Mouse (Mus musculus) gastrocnemius, postnatal 10 days (tissue): ENCODE data around the gene Rps16. TPM values are rescaled to one million over a fixed set of nuclear protein-coding genes. Genes with fewer than 3 reads are reported as not detected.

Experiments used
- DNase-seq: peaks from one replicate; pipeline ENCODE4 v3.0.0; 2021; ENCODE audit warnings: mixed read lengths
- total RNA-seq, 2 experiments: library from RNA; stranded (reverse); gene quantifications; 2 replicates each; pipeline ENCODE4 v1.2.3; 2021

Gene Rps16
- total RNA-seq, 2 experiments from 2014 or later = 757 to 807 TPM

DNA sequence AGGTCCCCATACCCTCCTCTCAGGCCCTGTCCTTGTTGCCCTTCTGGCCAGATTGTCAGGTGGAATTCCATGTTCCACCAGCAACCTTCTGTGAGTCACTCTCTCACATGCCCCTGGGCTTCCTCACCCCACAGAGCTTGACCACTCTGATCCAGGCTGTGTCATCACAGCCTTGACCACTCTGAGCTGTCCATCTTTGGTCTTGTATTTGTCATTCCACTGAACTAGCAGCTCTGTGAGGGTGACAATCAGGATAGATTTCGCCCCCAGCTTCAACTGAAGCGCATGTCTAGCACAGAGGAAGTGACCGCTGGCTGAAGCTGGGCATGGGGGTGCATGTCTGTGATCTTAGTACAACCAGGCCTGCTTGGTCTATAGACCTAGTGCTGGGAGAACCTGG is 39.9 kb downstream of the Rps16 start:
- DNase-seq = no peak

DNA sequence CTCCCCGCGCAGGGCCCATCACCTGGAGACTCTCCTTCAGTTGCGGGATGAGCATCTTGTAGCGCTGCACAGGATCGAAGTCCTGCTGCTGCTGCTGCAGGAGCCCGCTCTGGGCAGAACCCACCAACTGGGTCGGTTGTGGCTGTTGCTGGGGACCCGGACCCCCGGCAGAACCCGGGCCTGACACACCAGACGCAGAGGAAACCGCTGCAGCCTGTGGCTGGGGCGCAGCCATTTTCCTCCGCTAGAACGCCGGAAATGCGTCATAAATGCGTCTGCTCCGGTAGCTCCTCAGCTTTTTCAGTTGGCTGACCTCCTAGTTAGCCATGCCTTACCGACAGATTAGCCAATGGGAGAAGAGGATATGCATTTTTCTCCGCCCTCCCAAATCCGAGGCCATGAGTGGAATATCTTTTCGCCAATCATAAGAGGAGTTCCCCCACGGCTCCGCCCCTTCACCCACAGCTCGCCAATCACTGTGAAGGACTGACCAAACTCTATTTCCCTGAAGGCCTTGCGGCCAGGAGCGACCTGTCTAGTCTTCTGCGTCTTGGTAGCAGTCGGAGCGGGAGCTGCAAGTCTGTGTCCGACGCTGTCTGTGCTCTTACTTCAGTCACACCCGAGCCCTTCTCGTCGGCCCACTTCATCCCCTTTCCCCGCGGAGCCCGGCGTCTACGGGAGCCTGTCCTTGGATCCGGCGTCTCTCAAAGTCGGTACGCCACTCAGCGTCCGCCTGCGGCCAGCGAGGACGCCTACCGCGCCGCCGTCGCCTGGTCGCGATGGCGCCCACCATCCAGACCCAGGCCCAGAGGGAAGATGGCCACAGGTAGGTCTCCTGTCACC is 42.2 kb downstream of the Rps16 start, which contains the start of the genes Med29 and Paf1:
Gene Med29 (minus strand): TSS at position 280 of the 843 bp plus-strand sequence.
Gene Paf1 (plus strand): TSS at position 523 of the 843 bp plus-strand sequence.
- peak; percentile 87 for DNase-seq

DNA sequence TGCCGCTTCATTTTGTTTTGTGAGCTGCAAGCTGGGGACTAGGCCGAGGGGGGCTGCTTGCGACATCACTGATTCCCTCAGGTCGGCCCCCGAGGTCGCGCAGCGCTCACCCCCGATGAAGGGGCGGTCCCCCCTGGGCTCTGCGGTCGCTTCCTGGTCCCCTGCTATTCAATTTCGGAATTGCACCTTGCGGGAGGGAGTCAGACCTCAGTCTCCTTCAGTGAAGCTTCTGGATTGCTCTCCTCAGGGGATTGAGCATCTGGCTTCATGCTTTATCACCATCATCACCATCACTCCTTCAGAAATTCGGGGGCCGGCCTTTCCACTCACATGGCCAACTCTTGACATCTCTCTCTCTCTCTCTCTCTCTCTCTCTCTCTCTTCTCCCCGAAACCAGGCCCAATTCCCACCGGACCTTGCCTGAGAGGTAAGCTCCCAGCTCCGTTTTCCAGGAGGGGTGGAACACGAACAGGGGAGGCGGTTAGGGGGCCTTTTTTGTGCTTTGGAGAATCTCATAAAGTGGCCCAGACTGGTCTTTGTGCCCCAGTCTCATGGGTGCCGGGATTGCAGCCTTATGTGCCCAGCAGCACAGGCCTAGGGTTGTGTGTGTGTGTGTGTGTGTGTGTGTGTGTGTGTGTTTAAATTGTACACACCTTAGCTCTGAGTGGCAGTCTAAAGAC is 43.0 kb downstream of the Rps16 start:
- DNase-seq = no peak

DNA sequence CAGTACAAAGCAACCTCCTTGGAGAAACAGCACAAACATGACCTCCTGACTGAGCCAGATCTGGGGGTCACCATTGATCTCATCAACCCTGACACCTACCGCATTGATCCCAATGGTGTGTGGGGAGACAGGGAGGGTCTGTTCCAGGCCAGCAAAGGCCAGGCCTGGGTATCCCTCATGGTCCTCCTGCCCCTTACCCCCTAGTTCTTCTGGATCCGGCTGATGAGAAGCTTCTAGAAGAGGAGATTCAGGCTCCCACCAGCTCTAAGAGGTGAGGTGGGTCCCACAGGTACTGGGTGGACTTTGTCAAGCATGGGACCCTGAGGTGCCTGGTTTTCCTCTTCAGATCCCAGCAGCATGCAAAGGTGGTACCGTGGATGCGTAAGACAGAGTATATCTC is 45.0 kb downstream of the Rps16 start:
- DNase-seq = no peak

DNA sequence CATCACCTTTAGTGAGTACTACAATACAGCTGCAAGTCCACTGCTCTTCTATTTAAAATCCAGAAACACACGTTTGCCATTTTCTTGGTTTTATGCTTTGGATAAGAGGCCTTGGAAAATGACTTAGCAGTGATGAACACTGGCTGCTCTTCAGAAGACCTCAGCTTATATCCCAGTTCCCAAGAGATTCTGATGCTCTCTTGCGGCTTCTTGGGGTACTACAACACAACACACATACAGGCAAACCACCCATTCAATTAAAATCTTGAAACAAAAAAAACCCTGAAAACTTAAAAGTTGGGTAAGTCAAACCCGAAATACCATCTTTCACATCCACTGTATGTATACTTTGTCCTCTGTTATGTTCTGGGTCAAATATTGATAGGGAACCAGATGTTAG is 47.5 kb downstream of the Rps16 start:
- no peak for DNase-seq

DNA sequence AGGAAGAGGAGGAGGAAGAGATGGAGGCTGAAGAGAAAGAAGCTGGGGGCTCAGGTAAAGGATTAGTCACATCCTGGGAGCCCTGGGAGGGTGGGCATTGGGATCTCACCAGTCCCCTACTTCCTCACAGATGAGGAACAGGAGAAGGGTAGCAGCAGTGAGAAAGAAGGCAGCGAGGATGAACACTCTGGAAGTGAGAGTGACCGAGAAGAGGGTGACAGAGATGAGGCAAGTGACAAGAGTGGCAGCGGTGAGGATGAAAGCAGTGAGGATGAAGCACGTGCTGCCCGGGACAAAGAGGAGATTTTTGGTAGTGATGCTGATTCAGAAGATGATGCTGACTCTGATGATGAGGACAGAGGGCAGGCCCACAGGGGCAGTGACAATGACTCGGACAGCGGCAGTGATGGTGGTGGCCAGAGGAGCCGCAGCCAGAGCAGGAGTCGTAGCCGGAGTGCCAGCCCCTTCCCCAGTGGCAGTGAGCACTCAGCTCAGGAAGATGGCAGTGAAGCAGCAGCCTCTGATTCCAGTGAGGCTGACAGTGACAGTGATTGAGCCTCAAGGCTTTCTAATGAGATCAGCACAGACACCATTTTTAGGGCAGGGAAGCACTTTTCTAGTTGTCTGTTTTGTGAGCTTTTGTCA is 48.4 kb downstream of the Rps16 start:
- DNase-seq = no peak

DNA sequence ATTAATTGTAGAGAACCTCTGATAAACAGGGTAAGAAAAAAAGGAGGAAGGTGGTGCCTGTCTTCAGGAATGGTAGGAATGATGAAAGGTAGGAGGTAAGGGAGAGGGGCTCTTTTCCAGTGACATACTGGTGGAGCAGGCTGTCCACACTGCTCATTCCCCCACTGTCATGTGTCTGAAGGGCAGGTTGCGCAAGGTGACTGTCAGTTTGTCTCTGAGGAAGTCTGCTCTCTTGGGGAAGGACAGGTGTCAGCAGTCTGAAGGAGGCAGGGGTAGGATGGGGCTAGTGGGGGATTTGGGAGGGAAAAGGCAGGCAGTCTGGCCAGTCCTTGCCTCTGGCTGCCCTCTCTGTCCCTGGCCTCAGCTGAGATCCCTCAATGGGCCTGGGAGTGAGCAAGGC is 50.6 kb downstream of the Rps16 start:
- DNase-seq = no peak

DNA sequence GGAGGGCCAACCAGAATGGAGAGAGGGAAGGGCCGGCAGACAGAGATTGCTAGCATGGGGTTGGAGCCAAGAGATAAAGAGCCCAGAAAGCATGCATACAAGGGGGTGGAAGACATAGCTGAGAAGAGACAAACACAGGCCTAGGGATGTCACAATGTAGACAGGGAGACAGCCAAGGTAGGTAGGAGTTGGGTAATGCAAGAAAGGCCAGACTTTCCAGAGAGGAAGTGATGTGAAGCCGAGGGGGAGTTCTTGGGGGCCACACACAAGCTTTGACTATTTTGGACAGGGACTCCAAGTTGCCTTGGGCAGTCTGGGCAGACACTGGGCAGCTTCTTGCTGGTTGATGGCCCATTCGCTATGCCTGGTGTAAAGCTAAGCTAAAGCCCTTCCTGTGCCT is 51.5 kb downstream of the Rps16 start:
- no peak for DNase-seq

Other genes starting within 250 kb of the Rps16 start
- gene 9530053A07Rik, start 221.2 kb upstream of the Rps16 start, total RNA-seq = not detected
- 10 to 100 TPM; 44.0 to 49.0 TPM for gene Fbl, start 180.9 kb upstream of the Rps16 start, total RNA-seq
- 100 to 1,000 TPM; 151 to 161 TPM for gene Dyrk1b, start 171.2 kb upstream of the Rps16 start, total RNA-seq
- gene Eid2, start 82.8 kb upstream of the Rps16 start, total RNA-seq = 10 to 100 TPM; 14.2 to 15.6 TPM
- gene Eid2b, start 72.9 kb upstream of the Rps16 start, total RNA-seq = 1 to 10 TPM; 7.7 to 8.6 TPM
- gene Selenov, start 59.5 kb upstream of the Rps16 start, total RNA-seq = not detected
- not detected for gene Dll3, start 48.4 kb upstream of the Rps16 start, total RNA-seq
- 10 to 100 TPM; 40.1 to 43.8 TPM for gene Timm50, start 38.6 kb upstream of the Rps16 start, total RNA-seq
- gene Supt5, start 11.9 kb upstream of the Rps16 start, total RNA-seq = 10 to 100 TPM; 65.5 to 67.0 TPM
- 10 to 100 TPM; 18.7 to 30.0 TPM for gene Plekhg2, start 21.9 kb downstream of the Rps16 start, total RNA-seq
- gene Zfp36, start 29.6 kb downstream of the Rps16 start, total RNA-seq = 10 to 100 TPM in 1 of 2 experiments, 1 to 10 TPM in 1; 8.1 to 10.5 TPM
- gene Med29, start 42.1 kb downstream of the Rps16 start, total RNA-seq = 10 to 100 TPM; 22.6 to 23.0 TPM
- 10 to 100 TPM; 36.5 to 46.2 TPM for gene Paf1, start 42.3 kb downstream of the Rps16 start, total RNA-seq
- gene Gmfg, start 86.8 kb downstream of the Rps16 start, total RNA-seq = 10 to 100 TPM in 1 of 2 experiments, 1 to 10 TPM in 1; 10.0 to 10.8 TPM
- gene Lrfn1, start 101.3 kb downstream of the Rps16 start, total RNA-seq = 1 to 10 TPM; 1.4 to 2.0 TPM
- gene Ifnl2, start 159.8 kb downstream of the Rps16 start, total RNA-seq = not detected
- not detected for gene Ifnl3, start 172.2 kb downstream of the Rps16 start, total RNA-seq
- gene Sycn, start 190.2 kb downstream of the Rps16 start, total RNA-seq = not detected
- gene Nccrp1, start 196.6 kb downstream of the Rps16 start, total RNA-seq = not detected
- gene Samd4b, start 247.5 kb downstream of the Rps16 start, total RNA-seq = 10 to 100 TPM; 24.7 to 27.5 TPM
- 1 to 10 TPM; 5.5 to 7.0 TPM for gene Pak4, start 247.5 kb downstream of the Rps16 start, total RNA-seq